Mouse (Mus musculus) small intestine, adult 2 months (tissue): ENCODE results near the gene Ap1g2. TPM values are rescaled to one million over a fixed set of nuclear protein-coding genes. Genes with fewer than 3 reads are reported as not detected.

ENCODE experiments used
- H3K27ac ChIP-seq: fragments of 200-500 bp; 2 replicates; pipeline ENCODE4 v1.5.1; 2012; ENCODE audit warnings: low read depth, low read length, control low read depth, inconsistent platforms; ENCODE audit not compliant: insufficient read depth
- H3K27me3 ChIP-seq: fragments of 200-500 bp; 2 replicates; pipeline ENCODE4 v1.6.1; 2012; ENCODE audit warnings: mild to moderate bottlenecking, moderate library complexity, low read length, inconsistent platforms; ENCODE audit not compliant: control insufficient read depth, insufficient read depth
- H3K36me3 ChIP-seq: fragments of 200-500 bp; 2 replicates; pipeline ENCODE4 v1.6.1; 2012; ENCODE audit warnings: mild to moderate bottlenecking, low read length, control low read depth, inconsistent platforms; ENCODE audit not compliant: control insufficient read depth, insufficient read depth
- H3K4me1 ChIP-seq: fragments of 200-500 bp; 2 replicates; pipeline ENCODE4 v1.6.1; 2012; ENCODE audit warnings: low read length, inconsistent platforms, mixed read lengths; ENCODE audit not compliant: control insufficient read depth, insufficient read depth, insufficient read length
- H3K4me3 ChIP-seq: fragments of 200-500 bp; 2 replicates; pipeline ENCODE4 v1.5.1; 2012; ENCODE audit warnings: low read depth, mild to moderate bottlenecking, control low read depth, inconsistent platforms, low read length, moderate library complexity
- CTCF ChIP-seq: fragments of 200-500 bp; IDR thresholded peaks from 2 replicates; pipeline ENCODE4 v1.5.1; 2012; ENCODE audit warnings: low read depth, mild to moderate bottlenecking, control low read depth, inconsistent platforms, low read length, moderate library complexity, mixed read lengths; ENCODE audit not compliant: insufficient replicate concordance, insufficient read length; ENCODE audit errors: extremely low read depth
- POLR2A ChIP-seq: fragments of 200-500 bp; IDR thresholded peaks from 2 replicates; pipeline ENCODE4 v1.6.1; 2012; ENCODE audit warnings: low read depth, mild to moderate bottlenecking, control low read depth, inconsistent platforms, low read length, moderate library complexity
- WGBS: fragments of 180-500 bp; shearing (Covaris S2); methylation state at CpG from one replicate; pipeline ENCODE4 v1.1.7; 2018; 5-methylcytosine and 5-hydroxymethylcytosine counted together
- polyA plus RNA-seq: library from polyadenylated mRNA; depleted of rRNA; stranded (reverse); fragments of >200 nt; gene quantifications from 2 replicates; pipeline ENCODE4 v1.2.3, GENCODE M21; 2012; rRNA removed

The Ap1g2 gene
- polyA plus RNA-seq, 1 experiment: 80.7 TPM

DNA sequence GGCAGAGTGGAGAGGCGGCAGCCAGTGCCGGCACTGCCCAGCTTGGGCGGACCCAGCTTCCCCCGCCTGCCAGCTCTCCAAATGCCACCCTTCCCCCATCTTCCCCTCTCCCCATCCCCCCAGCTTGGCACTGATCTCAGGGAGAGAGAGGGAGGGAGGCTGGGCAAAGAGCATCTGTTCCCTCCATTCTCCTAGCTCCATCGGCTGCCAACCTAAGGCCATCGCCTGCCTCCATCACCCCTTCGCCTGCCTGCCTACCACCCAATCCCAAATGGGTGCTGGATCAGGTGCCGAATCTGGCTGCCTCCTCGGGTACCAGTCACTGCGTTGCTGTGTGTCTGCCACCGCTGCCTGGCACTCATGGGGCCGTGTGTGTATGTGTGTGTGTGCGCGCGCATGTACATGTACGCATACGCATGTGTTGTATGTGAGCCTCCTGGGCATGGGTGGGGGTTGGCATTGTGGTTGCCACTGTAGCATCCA lies 52.6 kb downstream of the Ap1g2 start:
- WGBS: 74% methylated on average over 17 of the region's 17 CpGs
- TF ChIP-seq POLR2A (no peak), CTCF (no peak)
- H3K4me3 ChIP-seq: no peak overlapping the region
- no peak overlapping the region for H3K27ac ChIP-seq
- no peaks in the 10 kb centered on the region for H3K4me1 ChIP-seq
- H3K27me3 ChIP-seq: no peaks in the 10 kb centered on the region
- no peaks in the 10 kb centered on the region for H3K36me3 ChIP-seq

DNA sequence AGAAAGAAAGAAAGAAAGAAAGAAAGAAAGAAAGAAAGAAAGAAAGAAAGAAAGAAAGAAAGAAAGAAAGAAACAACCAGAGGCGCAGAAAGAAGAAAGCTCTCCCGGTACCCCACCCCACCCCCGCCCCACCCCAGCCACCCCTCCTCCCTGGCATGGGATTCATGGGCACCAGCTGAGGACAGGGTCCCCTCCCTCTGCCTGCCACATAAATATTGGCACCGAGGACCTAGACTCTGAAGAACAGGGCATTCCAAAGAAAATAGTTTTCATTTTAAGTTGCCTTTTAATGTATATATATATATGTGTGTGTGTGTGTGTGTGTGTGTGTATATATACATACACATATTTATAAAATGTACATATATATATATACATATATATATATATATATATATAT lies 53.3 kb downstream of the Ap1g2 start:
- TF ChIP-seq POLR2A (no peak), CTCF (no peak)
- Histone ChIP-seq H3K4me1 (no peaks in the 10 kb centered on the region), H3K4me3 (no peak overlapping the region), H3K27ac (no peak overlapping the region), H3K27me3 (no peaks in the 10 kb centered on the region), H3K36me3 (no peaks in the 10 kb centered on the region)
- 64% methylated on average over 4 of the region's 4 CpGs for WGBS

GRCm38 (mm10) chr14:55052496-55052895 lies 53.9 kb downstream of the Ap1g2 start:
- no peak for TF ChIP-seq POLR2A
- no peak for TF ChIP-seq CTCF
- 56% methylated on average over 9 of the region's 9 CpGs for WGBS
- no peak overlapping the region for H3K4me3 ChIP-seq
- H3K4me1 ChIP-seq: no peaks in the 10 kb centered on the region
- no peak overlapping the region for H3K27ac ChIP-seq
- H3K27me3 ChIP-seq: no peaks in the 10 kb centered on the region
- no peaks in the 10 kb centered on the region for H3K36me3 ChIP-seq

Other genes with a start within 250 kb of the Ap1g2 start
- gene Homez, start 235.6 kb downstream of the Ap1g2 start, polyA plus RNA-seq: 1.1 and 2.0 TPM in 2 replicates
- gene Ppp1r3e, start 229.0 kb downstream of the Ap1g2 start, polyA plus RNA-seq: 8.9 and 17.4 TPM in 2 replicates
- 22.5 and 29.8 TPM in 2 replicates for gene Bcl2l2, start 223.2 kb downstream of the Ap1g2 start, polyA plus RNA-seq
- gene Gm20521, start 223.2 kb downstream of the Ap1g2 start, polyA plus RNA-seq: 5.8 and 12.4 TPM in 2 replicates
- gene Pabpn1, start 214.1 kb downstream of the Ap1g2 start, polyA plus RNA-seq: 19.7 and 36.0 TPM in 2 replicates
- 15.2 and 18.0 TPM in 2 replicates for gene Slc22a17, start 193.5 kb downstream of the Ap1g2 start, polyA plus RNA-seq
- 5.4 and 5.7 TPM in 2 replicates for gene Efs, start 180.5 kb downstream of the Ap1g2 start, polyA plus RNA-seq
- gene Il25, start 173.9 kb downstream of the Ap1g2 start, polyA plus RNA-seq: 0.53 and 1.1 TPM in 2 replicates
- 0.46 and 0.93 TPM in 2 replicates for gene Cmtm5, start 170.3 kb downstream of the Ap1g2 start, polyA plus RNA-seq
- 0.10 TPM in 1 of 2 replicates, not detected in the other for gene Myh6, start 139.7 kb downstream of the Ap1g2 start, polyA plus RNA-seq
- gene Gm17428, start 129.7 kb downstream of the Ap1g2 start, polyA plus RNA-seq: not detected in 2 replicates
- 0.10 and 0.18 TPM in 2 replicates for gene Myh7, start 112.0 kb downstream of the Ap1g2 start, polyA plus RNA-seq
- 3.9 and 8.4 TPM in 2 replicates for gene Ngdn, start 91.1 kb downstream of the Ap1g2 start, polyA plus RNA-seq
- gene Zfhx2, start 14.3 kb downstream of the Ap1g2 start, polyA plus RNA-seq: 2.2 and 4.2 TPM in 2 replicates
- gene Thtpa, start 11.8 kb downstream of the Ap1g2 start, polyA plus RNA-seq: 2.9 and 4.9 TPM in 2 replicates
- 0.65 and 0.72 TPM in 2 replicates for gene Jph4, start 10.3 kb upstream of the Ap1g2 start, polyA plus RNA-seq
- not detected in 2 replicates for gene Dhrs2, start 115.4 kb upstream of the Ap1g2 start, polyA plus RNA-seq